Mouse (Mus musculus) embryonic fibroblast, embryonic 13.5 days (primary cell): ENCODE data around the gene Ski.

Experiments used
- CTCF ChIP-seq: IDR thresholded peaks from 2 replicates; pipeline ENCODE4 v1.5.1; 2011; ENCODE audit warnings: mild to moderate bottlenecking, control low read depth, low read length, moderate library complexity, borderline replicate concordance; ENCODE audit not compliant: insufficient read depth
- POLR2A ChIP-seq: IDR thresholded peaks from 2 replicates; pipeline ENCODE4 v1.6.1; 2011; ENCODE audit warnings: low read depth, mild to moderate bottlenecking, control low read depth, low read length, moderate library complexity

GRCm38 (mm10) chr4:155126602-155127372 is 95.6 kb downstream of the Ski start:
- TF ChIP-seq CTCF (no peak), POLR2A (no peak)
